Mouse (Mus musculus): ENCODE results near the gene Msx1.

DNA sequence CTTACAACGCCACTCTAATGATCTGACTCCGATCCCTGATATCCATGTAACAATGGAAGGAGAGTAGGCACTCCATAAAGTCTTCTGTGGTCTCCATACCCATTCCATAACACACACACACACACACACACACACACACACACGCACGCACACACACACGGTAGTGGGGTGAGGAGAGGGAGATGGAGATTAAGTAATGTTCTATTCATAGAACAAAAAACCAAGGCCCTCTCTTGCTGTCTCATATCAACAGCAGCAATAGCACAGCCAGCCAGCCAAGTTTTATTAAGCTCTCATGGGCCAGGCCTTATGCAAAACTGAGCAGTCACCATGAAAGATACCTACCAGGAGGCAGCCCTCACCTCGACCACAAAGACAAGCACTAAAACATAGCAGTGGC lies 19.1 kb downstream of the Msx1 start:
- TF ChIP-seq CTCF (conservative IDR thresholded peaks at IDR 0.05; ENCODE audit: insufficient read depth, insufficient read length, low read depth, low read length), result no peak
- no peak for TF ChIP-seq POLR2A (IDR thresholded peaks at IDR 0.05; ENCODE audit: low read depth, low read length)

Measured in kidney, adult 2 months (tissue).